Mouse (Mus musculus) forebrain, embryonic 16.5 days (tissue): ENCODE data around the gene Nrip1. TPM values are rescaled to one million over a fixed set of nuclear protein-coding genes. Genes with fewer than 3 reads are reported as not detected.

ENCODE experiments used
- ATAC-seq: fragments of 200-750 bp; cut with Nextera tagmentation; 2 replicates; pipeline ENCODE4 v1.8.0; 2017; ENCODE audit warnings: mild to moderate bottlenecking, moderate library complexity
- H3K27ac ChIP-seq: fragments of 300-500 bp; sonication (generic); 2 replicates; pipeline ENCODE4 v1.5.1; 2014; ENCODE audit warnings: low read length, control low read depth
- H3K27me3 ChIP-seq: fragments of 300-500 bp; sonication (generic); replicated peaks from 2 replicates; pipeline ENCODE4 v1.6.1; 2014; ENCODE audit warnings: low read length; ENCODE audit not compliant: control insufficient read depth, insufficient read depth
- H3K36me3 ChIP-seq: fragments of 300-500 bp; sonication (generic); 2 replicates; pipeline ENCODE4 v1.6.1; 2014; ENCODE audit not compliant: control insufficient read depth, insufficient read depth
- H3K4me1 ChIP-seq: fragments of 300-500 bp; sonication (generic); replicated peaks from 2 replicates; pipeline ENCODE4 v1.6.1; 2014; ENCODE audit warnings: low read length; ENCODE audit not compliant: control insufficient read depth, insufficient read depth
- H3K4me2 ChIP-seq: fragments of 300-500 bp; sonication (generic); 2 replicates; pipeline ENCODE4 v1.6.1; 2014; ENCODE audit warnings: mild to moderate bottlenecking, low read length, control low read depth
- H3K4me3 ChIP-seq: fragments of 300-500 bp; sonication (generic); replicated peaks from 2 replicates; pipeline ENCODE4 v1.5.1; 2014; ENCODE audit warnings: mild to moderate bottlenecking, low read length, control low read depth
- H3K9ac ChIP-seq: fragments of 300-500 bp; sonication (generic); replicated peaks from 2 replicates; pipeline ENCODE4 v1.6.1; 2014; ENCODE audit warnings: low read depth, low read length, control low read depth
- H3K9me3 ChIP-seq: fragments of 300-500 bp; sonication (generic); 2 replicates; pipeline ENCODE4 v1.6.1; 2016; ENCODE audit warnings: low read length; ENCODE audit not compliant: control insufficient read depth
- WGBS: fragments of 180-500 bp; shearing (Covaris S2); extraction: QIAGEN DNeasy Blood & Tissue Kit; methylation state at CpG from one replicate; pipeline ENCODE4 v1.1.7; 2014; 5-methylcytosine and 5-hydroxymethylcytosine counted together
- polyA plus RNA-seq: library from polyadenylated mRNA; unstranded; fragments of >200 nt; fragmentation: Nextera tagmentation; extraction: Ambion mirVana; gene quantifications from 2 replicates; pipeline ENCODE4 v1.2.1, GENCODE M21; 2015

Gene Nrip1
- polyA plus RNA-seq, 1 experiment from 2014 or later = 38.7 TPM

DNA sequence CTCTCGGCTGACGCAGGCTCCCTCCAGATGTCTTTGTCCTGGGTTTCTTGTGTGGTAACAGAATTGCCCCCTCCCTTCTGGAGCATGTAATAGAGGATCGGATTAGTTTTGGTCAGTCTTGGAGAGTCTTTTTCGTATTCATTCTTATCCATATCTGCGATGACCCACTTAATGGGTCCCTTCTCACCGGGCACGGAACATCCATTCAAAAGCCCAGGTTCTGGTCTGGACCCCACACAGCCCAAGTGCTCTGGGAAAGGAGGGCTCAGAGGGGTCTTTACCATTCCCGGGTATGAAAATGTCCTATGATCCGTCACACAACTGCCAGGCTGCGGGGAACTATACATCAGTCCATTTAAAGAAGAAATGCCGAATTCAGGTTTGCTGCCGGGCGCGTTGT is 82.3 kb downstream of the Nrip1 start:
- Histone ChIP-seq H3K9me3 (no peaks in the 10 kb centered on the region), H3K27me3 (no peaks in the 10 kb centered on the region), H3K4me3 (no peak overlapping the region), H3K9ac (no peak overlapping the region), H3K36me3 (peaks cover 2% of the 10 kb centered on the region; the same call in 1 of the 2 replicates), H3K27ac (no peak overlapping the region), H3K4me2 (no peak overlapping the region), H3K4me1 (no peaks in the 10 kb centered on the region)
- 83% methylated on average over 14 of the region's 14 CpGs for WGBS
- ATAC-seq = no peak

DNA sequence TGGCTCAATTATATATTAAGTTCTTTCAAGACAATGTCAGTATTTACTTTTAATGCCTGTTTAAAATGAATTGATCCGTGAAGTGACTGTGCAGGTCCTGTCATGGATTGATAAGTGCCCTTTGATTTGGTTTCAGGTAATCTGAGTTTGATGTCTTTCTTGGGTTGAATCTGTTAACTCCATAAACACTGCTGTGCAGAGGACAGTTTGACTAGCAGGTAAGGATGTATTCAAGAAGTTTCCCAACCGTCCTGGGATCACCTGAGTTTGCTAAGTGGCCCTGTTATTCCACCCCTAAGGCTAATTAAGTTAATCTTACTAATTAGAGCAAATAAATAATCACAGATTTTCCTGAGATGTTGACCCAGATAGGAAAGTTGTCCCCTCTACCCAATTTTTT is 84.1 kb downstream of the Nrip1 start:
- Histone ChIP-seq H3K27me3 (no peaks in the 10 kb centered on the region), H3K4me3 (no peak overlapping the region), H3K36me3 (peaks cover 2% of the 10 kb centered on the region; the same call in 1 of the 2 replicates), H3K4me1 (no peaks in the 10 kb centered on the region), H3K9me3 (no peaks in the 10 kb centered on the region), H3K4me2 (no peak overlapping the region), H3K27ac (no peak overlapping the region), H3K9ac (no peak overlapping the region)
- no peak for ATAC-seq
- WGBS = 72% methylated on average over 2 of the region's 2 CpGs

DNA sequence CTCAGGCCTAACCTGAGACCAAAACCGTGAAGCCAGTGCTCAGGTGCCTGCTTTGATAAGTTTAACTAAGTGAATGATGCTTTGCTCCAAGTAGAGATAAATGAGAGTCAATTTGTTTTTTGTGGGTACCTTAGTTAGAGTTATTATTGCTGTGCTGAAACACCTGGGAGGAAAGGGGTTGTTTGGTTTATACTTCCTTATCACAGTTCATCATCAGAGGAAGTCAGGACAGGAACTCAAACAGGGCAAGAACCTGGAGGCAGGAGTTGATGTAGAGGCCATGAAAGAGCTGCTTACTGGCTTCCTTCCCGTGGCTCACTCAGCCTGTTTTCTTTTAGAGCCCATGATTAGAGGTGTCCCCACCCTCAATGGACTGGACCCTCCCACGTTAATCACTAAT is 89.8 kb downstream of the Nrip1 start:
- Histone ChIP-seq H3K9me3 (no peaks in the 10 kb centered on the region), H3K27me3 (no peaks in the 10 kb centered on the region), H3K4me3 (no peak overlapping the region), H3K9ac (no peak overlapping the region), H3K36me3 (no peaks in the 10 kb centered on the region), H3K27ac (no peak overlapping the region), H3K4me1 (no peaks in the 10 kb centered on the region), H3K4me2 (no peak overlapping the region)
- no peak for ATAC-seq
- WGBS = 53% methylated on average over 3 of the region's 3 CpGs

DNA sequence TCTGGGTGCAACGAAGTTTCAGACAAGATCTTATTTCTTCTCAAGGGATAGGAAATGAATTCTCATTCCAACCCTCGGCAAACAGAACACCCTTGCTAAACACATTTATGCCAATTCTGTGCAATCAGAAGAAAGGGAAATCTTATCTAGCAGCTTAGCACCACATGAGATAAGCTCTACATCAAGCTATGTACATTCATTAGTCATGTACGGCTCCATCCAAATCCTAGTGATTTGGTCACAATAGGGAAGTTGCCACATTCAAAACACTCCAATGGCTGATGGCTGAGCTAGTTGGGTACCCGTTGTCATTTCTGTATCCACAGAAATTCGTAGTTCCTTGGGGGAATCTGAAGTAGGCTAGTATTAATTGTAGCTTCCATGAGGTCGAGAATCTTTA is 91.8 kb downstream of the Nrip1 start:
- WGBS = 82% methylated on average over 6 of the region's 6 CpGs
- Histone ChIP-seq H3K4me3 (no peak overlapping the region), H3K36me3 (no peaks in the 10 kb centered on the region), H3K27me3 (no peaks in the 10 kb centered on the region), H3K27ac (no peak overlapping the region), H3K4me2 (no peak overlapping the region), H3K9me3 (no peaks in the 10 kb centered on the region), H3K9ac (no peak overlapping the region), H3K4me1 (no peaks in the 10 kb centered on the region)
- ATAC-seq = no peak

DNA sequence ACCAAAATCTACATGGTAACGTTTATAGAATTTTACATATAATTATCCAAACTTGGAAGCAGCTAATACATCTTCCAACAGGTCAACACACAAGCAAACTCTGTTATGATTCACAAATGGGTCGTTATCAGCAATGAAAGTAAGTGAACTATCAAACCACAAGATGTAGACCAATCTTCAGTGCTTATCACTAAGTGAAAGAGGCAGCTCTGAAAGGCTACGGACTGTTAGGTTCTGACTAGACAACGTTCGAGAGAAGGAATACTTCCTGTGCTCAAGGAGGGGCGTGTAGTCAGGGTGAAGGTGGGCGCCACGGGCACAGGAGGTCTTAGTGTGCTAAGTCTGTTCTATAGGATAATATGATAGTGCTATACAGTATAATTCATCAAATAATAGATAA is 93.3 kb downstream of the Nrip1 start:
- Histone ChIP-seq H3K27ac (no peak overlapping the region), H3K36me3 (no peaks in the 10 kb centered on the region), H3K4me2 (no peak overlapping the region), H3K9me3 (no peaks in the 10 kb centered on the region), H3K4me3 (no peak overlapping the region), H3K9ac (no peak overlapping the region), H3K4me1 (no peaks in the 10 kb centered on the region), H3K27me3 (no peaks in the 10 kb centered on the region)
- no peak for ATAC-seq
- 92% methylated on average over 8 of the region's 8 CpGs for whole genome bisulfite sequencing

DNA sequence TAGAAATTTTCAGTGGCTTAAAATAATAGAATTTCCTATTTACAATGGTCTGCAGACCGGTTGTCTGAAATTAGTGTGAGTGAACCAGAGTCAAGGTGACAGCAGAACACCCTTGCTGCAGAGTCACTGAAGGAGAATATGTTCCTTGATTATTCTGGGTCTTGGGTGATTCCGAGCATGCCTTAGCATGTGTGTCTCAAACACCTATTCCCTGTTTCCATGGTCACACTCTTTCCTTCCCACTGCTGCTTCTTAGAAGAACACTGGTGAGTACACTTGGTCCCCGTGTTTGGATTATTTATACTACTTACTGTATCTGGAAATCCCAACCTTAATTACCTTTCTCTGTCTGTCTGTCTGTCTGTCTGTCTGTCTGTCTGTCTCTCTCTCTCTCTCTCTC is 97.4 kb downstream of the Nrip1 start:
- Histone ChIP-seq H3K4me2 (no peak overlapping the region), H3K36me3 (no peaks in the 10 kb centered on the region), H3K27ac (no peak overlapping the region), H3K4me1 (no peaks in the 10 kb centered on the region), H3K9me3 (no peaks in the 10 kb centered on the region), H3K9ac (no peak overlapping the region), H3K4me3 (no peak overlapping the region), H3K27me3 (no peaks in the 10 kb centered on the region)
- 90% methylated on average over 3 of the region's 3 CpGs for WGBS
- ATAC-seq = no peak

DNA sequence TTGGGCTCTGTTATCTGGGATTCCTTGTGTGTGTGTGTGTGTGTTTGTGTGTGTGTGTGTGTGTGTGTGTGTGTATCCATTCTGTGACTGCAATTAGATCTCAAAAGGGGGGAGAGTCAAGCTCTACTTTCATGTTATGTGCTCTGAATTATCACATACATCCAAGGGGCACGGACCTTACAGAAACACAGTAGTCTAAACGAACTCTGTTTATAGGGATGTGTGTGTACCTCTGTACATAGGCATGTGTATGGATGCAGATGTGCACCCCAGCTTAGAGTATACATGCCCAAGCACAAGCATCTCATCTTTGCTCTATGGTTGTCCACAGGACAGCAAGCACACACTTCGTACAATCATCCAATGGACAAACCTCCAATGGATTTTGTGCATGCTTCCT is 98.0 kb downstream of the Nrip1 start:
- Histone ChIP-seq H3K9ac (no peak overlapping the region), H3K36me3 (no peaks in the 10 kb centered on the region), H3K4me1 (no peaks in the 10 kb centered on the region), H3K4me3 (no peak overlapping the region), H3K4me2 (no peak overlapping the region), H3K9me3 (no peaks in the 10 kb centered on the region), H3K27me3 (no peaks in the 10 kb centered on the region), H3K27ac (no peak overlapping the region)
- ATAC-seq = no peak
- 86% methylated on average over 3 of the region's 3 CpGs for WGBS

DNA sequence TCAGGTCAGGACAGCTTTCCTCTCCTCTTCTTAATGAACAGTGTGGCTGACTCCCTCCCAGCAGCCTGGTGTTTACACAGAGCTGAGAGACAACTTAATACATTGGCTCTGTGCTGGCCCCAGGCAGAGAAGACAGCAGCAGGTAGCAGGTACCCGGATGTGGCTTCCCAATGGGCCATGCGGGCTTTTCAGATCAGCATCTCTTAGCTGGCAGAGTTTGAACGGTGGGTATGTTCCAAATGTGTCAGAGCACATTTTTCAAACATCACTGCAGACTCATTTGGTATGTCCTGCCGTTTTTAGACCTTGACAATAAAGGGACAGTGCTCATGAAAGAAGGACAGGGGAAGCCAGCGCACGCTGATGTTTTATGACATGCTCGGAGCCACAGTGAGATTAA is 98.5 kb downstream of the Nrip1 start:
- H3K4me3 ChIP-seq = no peak overlapping the region
- no peak for ATAC-seq
- H3K9ac ChIP-seq = no peak overlapping the region
- no peaks in the 10 kb centered on the region for H3K27me3 ChIP-seq
- H3K9me3 ChIP-seq = no peaks in the 10 kb centered on the region
- H3K36me3 ChIP-seq = no peaks in the 10 kb centered on the region
- no peaks in the 10 kb centered on the region for H3K4me1 ChIP-seq
- H3K4me2 ChIP-seq = no peak overlapping the region
- 84% methylated on average over 7 of the region's 7 CpGs for WGBS
- H3K27ac ChIP-seq = no peak overlapping the region

DNA sequence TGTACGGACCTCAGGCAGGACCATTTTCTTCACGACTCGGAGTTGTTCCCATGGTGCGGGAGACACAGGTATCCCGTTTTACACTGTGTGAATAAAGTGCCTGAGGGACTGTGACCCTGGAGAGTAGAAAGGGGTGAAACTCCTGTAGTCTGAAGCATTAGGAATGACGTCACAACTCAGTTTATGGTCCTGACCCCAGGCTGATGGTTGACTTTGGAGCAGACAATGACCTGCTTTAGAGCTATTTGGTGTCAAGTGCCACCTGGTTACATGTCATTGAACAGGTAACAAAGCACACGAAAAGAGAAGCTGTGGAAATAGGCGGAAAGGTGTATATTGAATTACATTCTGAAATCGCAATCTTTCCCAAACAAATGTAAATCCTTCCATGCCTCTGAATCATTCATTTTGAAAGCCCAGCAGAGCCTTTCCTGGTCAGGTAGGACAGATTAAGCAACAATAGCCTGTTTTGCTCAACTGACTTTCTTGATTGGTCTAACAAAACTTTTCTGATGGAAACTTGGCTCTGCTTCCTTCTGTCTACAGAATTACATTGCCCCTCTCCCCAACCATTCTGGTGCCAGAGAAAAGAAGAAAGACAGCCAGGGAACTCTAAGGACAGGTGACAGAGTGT is 106.9 kb downstream of the Nrip1 start:
- H3K9me3 ChIP-seq = no peaks in the 10 kb centered on the region
- WGBS = 83% methylated on average over 9 of the region's 9 CpGs
- no peaks in the 10 kb centered on the region for H3K27me3 ChIP-seq
- H3K4me2 ChIP-seq = no peak overlapping the region
- H3K36me3 ChIP-seq = no peaks in the 10 kb centered on the region
- no peak overlapping the region for H3K9ac ChIP-seq
- H3K4me3 ChIP-seq = no peak overlapping the region
- H3K4me1 ChIP-seq = no peaks in the 10 kb centered on the region
- H3K27ac ChIP-seq = no peak overlapping the region
- ATAC-seq = no peak

DNA sequence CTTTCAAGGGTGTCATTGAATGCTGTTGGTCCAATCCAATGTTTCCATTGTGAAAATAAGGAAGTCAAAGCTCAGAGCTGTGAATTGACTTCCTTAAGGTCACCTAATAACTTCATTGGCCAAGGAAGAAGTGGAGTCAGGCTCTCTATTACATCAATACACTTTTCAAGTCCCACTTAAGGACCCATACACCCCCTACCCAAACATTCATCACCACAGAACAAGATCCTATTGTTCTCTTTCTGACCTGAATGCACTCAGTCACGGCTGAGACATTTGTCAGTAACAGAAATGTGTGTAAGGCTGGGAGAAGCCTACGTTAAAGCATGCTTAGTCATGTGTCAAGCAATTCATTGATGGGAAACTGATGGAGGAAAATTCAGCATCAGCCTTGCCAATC is 107.8 kb downstream of the Nrip1 start:
- 20% methylated on average over 2 of the region's 2 CpGs for WGBS
- H3K4me3 ChIP-seq = no peak overlapping the region
- H3K27me3 ChIP-seq = no peaks in the 10 kb centered on the region
- H3K9ac ChIP-seq = no peak overlapping the region
- no peak for ATAC-seq
- no peaks in the 10 kb centered on the region for H3K9me3 ChIP-seq
- H3K4me2 ChIP-seq = no peak overlapping the region
- H3K36me3 ChIP-seq = no peaks in the 10 kb centered on the region
- H3K27ac ChIP-seq = no peak overlapping the region
- no peaks in the 10 kb centered on the region for H3K4me1 ChIP-seq
